Mouse (Mus musculus): ENCODE results near the gene Paxx. TPM values are rescaled to one million over a fixed set of nuclear protein-coding genes. Genes with fewer than 3 reads are reported as not detected.

Gene Paxx
- polyA plus RNA-seq, 1 experiment, result 34.3 TPM

DNA sequence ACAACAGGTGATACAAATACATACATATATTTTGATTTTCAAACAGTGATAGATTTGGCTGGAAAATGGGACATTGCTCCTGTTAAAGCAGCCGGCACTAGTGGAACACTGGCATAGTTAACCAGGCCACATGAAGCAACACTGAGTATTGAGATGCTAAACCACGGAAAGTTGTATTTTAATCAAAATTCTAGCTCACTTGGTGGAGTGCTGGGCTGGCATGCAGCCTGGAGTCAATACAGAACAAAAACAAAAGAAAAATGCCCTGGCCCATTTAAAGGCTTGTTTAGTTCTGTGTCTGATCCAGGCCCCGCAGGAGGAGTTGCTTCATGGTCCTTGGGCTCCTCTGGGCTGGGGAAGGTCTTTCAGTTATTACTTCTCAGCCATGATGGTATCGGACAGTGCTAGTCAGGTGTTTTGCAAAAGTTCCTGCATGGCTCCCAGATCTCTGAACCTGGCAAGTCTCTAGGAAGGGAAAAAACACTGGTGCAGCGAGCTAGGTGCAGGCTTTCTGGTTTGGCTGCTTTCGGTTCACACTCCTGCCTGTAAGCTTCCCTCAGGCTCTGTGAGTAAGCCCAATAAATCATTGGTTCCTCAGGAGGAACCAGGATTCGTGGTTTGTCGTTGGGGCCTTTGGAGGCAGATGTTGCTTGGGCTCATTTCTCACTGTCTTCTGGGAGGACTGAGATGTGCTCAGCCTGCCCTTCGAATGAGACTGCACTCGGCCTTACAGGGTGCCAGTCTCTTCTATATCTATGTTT is 18.8 kb upstream of the Paxx start:
- no peaks in the 10 kb centered on the region for H3K36me3 ChIP-seq (ENCODE audit: control insufficient read depth, insufficient read depth, low read length)
- H3K27me3 ChIP-seq (ENCODE audit: control insufficient read depth, insufficient read depth, low read length), result no peaks in the 10 kb centered on the region
- H3K27ac ChIP-seq (ENCODE audit: control insufficient read depth, insufficient read depth, low read depth, low read length), result peak overlapping the region; percentile 15; the same call in 1 of the 2 replicates
- 0 out of 2 replicates have a peak, but pooled peaks cover 3% of the 10 kb centered on the region for H3K4me1 ChIP-seq (ENCODE audit: control insufficient read depth, insufficient read depth, low read length)
- 0 out of 2 replicates have a peak, but pooled peaks have one; percentile 22 for TF ChIP-seq POLR2A (IDR thresholded peaks at IDR 0.05; ENCODE audit: control insufficient read depth, low read depth, low read length)
- no peak for TF ChIP-seq CTCF (IDR thresholded peaks at IDR 0.05; ENCODE audit: control insufficient read depth, insufficient read depth, insufficient replicate concordance, low read depth, low read length)
- H3K4me3 ChIP-seq (ENCODE audit: control insufficient read depth, low read depth, low read length), result no peak overlapping the region

- Histone ChIP-seq H3K4me1 (ENCODE audit: control insufficient read depth, insufficient read depth, low read length) (peaks cover 3% of the 10 kb centered on the region), H3K4me3 (ENCODE audit: control insufficient read depth, low read depth, low read length) (no peak overlapping the region), H3K27ac (ENCODE audit: control insufficient read depth, insufficient read depth, low read depth, low read length) (peak overlapping the region; percentile 75), H3K27me3 (ENCODE audit: control insufficient read depth, insufficient read depth, low read length) (no peaks in the 10 kb centered on the region), H3K36me3 (ENCODE audit: control insufficient read depth, insufficient read depth, low read length) (no peaks in the 10 kb centered on the region)
- TF ChIP-seq CTCF (IDR thresholded peaks at IDR 0.05; ENCODE audit: control insufficient read depth, insufficient read depth, insufficient replicate concordance, low read depth, low read length) (no peak), POLR2A (IDR thresholded peaks at IDR 0.05; ENCODE audit: control insufficient read depth, low read depth, low read length) (no peak)
Measured at GRCm38 (mm10) chr2:25477967-25478675, 17.2 kb upstream of the Paxx start.

GRCm38 (mm10) chr2:25477541-25477940 is 16.6 kb upstream of the Paxx start:
- Histone ChIP-seq H3K36me3 (ENCODE audit: control insufficient read depth, insufficient read depth, low read length) (no peaks in the 10 kb centered on the region), H3K4me3 (ENCODE audit: control insufficient read depth, low read depth, low read length) (no peak overlapping the region), H3K27me3 (ENCODE audit: control insufficient read depth, insufficient read depth, low read length) (no peaks in the 10 kb centered on the region), H3K4me1 (ENCODE audit: control insufficient read depth, insufficient read depth, low read length) (peaks cover 3% of the 10 kb centered on the region), H3K27ac (ENCODE audit: control insufficient read depth, insufficient read depth, low read depth, low read length) (peak overlapping the region; percentile 75)
- TF ChIP-seq POLR2A (IDR thresholded peaks at IDR 0.05; ENCODE audit: control insufficient read depth, low read depth, low read length), result no peak
- no peak for TF ChIP-seq CTCF (IDR thresholded peaks at IDR 0.05; ENCODE audit: control insufficient read depth, insufficient read depth, insufficient replicate concordance, low read depth, low read length)

DNA sequence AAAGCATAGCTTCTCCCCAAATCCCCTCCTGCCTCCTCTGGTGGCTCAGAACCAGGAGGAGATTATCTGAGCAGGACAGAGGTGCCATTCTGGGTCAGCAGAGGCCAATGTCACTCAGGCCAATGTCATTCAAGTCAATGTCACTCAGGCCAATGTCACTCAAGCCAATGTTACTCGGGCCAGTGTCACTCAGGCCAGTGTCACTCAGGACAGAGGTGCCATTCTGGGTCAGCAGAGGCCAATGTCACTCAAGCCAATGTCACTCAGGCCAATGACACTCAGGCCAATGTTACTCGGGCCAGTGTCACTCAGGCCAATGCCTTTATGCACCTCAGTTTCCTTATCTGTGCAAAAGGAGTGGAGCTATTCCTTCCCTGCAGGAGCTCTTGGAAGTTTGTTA is 11.7 kb upstream of the Paxx start:
- no peaks in the 10 kb centered on the region for H3K36me3 ChIP-seq (ENCODE audit: control insufficient read depth, insufficient read depth, low read length)
- H3K4me3 ChIP-seq (ENCODE audit: control insufficient read depth, low read depth, low read length), result no peak overlapping the region
- TF ChIP-seq CTCF (IDR thresholded peaks at IDR 0.05; ENCODE audit: control insufficient read depth, insufficient read depth, insufficient replicate concordance, low read depth, low read length) (no peak), POLR2A (IDR thresholded peaks at IDR 0.05; ENCODE audit: control insufficient read depth, low read depth, low read length) (no peak)
- H3K27ac ChIP-seq (ENCODE audit: control insufficient read depth, insufficient read depth, low read depth, low read length), result peak overlapping the region; percentile 16; the same call in 1 of the 2 replicates
- no peaks in the 10 kb centered on the region for H3K27me3 ChIP-seq (ENCODE audit: control insufficient read depth, insufficient read depth, low read length)
- peaks cover 9% of the 10 kb centered on the region for H3K4me1 ChIP-seq (ENCODE audit: control insufficient read depth, insufficient read depth, low read length)

GRCm38 (mm10) chr2:25469969-25470368 is 9.1 kb upstream of the Paxx start, which contains the start of gene Ptgds:
Gene Ptgds, minus strand, starts transcription at chr2:25470046.
- Histone ChIP-seq H3K36me3 (ENCODE audit: control insufficient read depth, insufficient read depth, low read length) (no peaks in the 10 kb centered on the region), H3K4me3 (ENCODE audit: control insufficient read depth, low read depth, low read length) (no peak within 1 kb of the TSS), H3K27ac (ENCODE audit: control insufficient read depth, insufficient read depth, low read depth, low read length) (peak within 1 kb of the TSS; percentile 79), H3K27me3 (ENCODE audit: control insufficient read depth, insufficient read depth, low read length) (no peaks in the 10 kb centered on the region), H3K4me1 (ENCODE audit: control insufficient read depth, insufficient read depth, low read length) (peaks cover 9% of the 10 kb centered on the region)
- TF ChIP-seq POLR2A (IDR thresholded peaks at IDR 0.05; ENCODE audit: control insufficient read depth, low read depth, low read length) (no peak), CTCF (IDR thresholded peaks at IDR 0.05; ENCODE audit: control insufficient read depth, insufficient read depth, insufficient replicate concordance, low read depth, low read length) (no peak)

DNA sequence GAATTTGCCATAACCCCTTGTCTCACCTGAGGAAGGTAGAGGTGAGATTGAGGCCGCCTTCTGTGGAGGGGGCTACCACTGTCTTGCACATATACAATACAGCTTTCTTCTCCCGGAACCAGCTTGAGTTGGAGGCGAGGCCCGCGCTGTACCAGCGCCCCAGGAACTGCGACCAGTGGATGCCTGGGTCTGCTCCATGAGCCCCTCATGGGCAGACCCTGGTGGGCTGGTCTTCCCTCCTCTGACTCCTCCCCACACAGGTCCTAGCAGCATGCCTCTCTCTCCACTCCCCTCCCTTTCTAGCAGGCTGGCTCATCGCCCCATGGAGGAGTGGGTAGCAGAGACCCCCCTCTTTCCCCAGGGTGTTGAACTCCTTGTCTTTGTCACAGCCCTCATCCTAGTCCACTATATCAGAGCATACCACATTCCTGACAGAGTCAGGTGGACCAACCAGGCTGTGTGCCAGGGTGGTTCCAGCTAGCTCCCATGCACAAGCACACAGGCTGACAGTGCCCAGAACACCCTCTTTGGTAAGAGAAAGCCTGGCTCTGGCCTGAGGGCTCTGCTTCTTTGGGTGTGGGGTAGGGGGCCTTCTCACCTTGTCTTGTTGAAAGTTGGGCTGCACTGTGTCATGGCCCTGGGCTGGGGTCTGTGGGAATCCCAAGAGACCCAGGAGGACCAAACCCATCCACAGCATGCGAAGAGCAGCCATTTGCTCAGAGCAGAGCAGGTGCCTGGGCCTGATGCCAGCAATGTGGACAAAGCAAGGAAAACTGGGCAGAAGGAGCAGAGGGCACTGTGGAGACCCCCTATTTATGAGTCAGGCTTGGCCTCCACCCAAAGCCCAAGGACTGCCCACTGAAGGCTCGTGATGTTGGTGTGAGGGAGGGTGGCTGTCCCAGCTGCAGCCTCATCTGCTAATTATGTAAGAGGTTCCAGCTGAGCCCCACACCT is 8.3 kb upstream of the Paxx start:
- no peaks in the 10 kb centered on the region for H3K36me3 ChIP-seq (ENCODE audit: control insufficient read depth, insufficient read depth, low read length)
- no peaks in the 10 kb centered on the region for H3K27me3 ChIP-seq (ENCODE audit: control insufficient read depth, insufficient read depth, low read length)
- TF ChIP-seq POLR2A (IDR thresholded peaks at IDR 0.05; ENCODE audit: control insufficient read depth, low read depth, low read length) (no peak), CTCF (IDR thresholded peaks at IDR 0.05; ENCODE audit: control insufficient read depth, insufficient read depth, insufficient replicate concordance, low read depth, low read length) (no peak)
- peaks cover 9% of the 10 kb centered on the region for H3K4me1 ChIP-seq (ENCODE audit: control insufficient read depth, insufficient read depth, low read length)
- H3K4me3 ChIP-seq (ENCODE audit: control insufficient read depth, low read depth, low read length), result no peak overlapping the region
- peak overlapping the region; percentile 79 for H3K27ac ChIP-seq (ENCODE audit: control insufficient read depth, insufficient read depth, low read depth, low read length)

Data from testis, adult 2 months (tissue).